Mouse (Mus musculus) spleen, adult 2 months (tissue): ENCODE measurements around the gene Fstl1.

Experiments used
- CTCF ChIP-seq: fragments of 200-500 bp; IDR thresholded peaks from 2 replicates; pipeline ENCODE4 v1.5.1; 2011; ENCODE audit warnings: mild to moderate bottlenecking, inconsistent platforms; ENCODE audit not compliant: insufficient read depth, insufficient read length, insufficient replicate concordance; ENCODE audit errors: extremely low read depth
- POLR2A ChIP-seq: fragments of 200-500 bp; IDR thresholded peaks from 2 replicates; pipeline ENCODE4 v1.6.1; 2011; ENCODE audit warnings: low read depth, low read length, inconsistent platforms

GRCm38 (mm10) chr16:37851366-37851765 is 74.7 kb downstream of the Fstl1 start:
- TF ChIP-seq POLR2A (no peak), CTCF (no peak)
